Mouse (Mus musculus) right cerebral cortex, postnatal 36 days (tissue): ENCODE data around the gene Efcab3.
"Not testable (repeated sequence)": the region's sequence is repeated elsewhere in the genome, so short reads cannot be mapped to it uniquely, and the experiment has no call there.

Experiments used
- DNase-seq, 2 experiments: peaks; one replicate each; pipeline ENCODE4 v3.0.0; 2022; ENCODE audit warnings: low spot score in 2 of 2, mixed read lengths in 1 of 2

The Efcab3 gene

GRCm38 (mm10) chr11:105063292-105063691 is at the start of gene Efcab3:
Gene Efcab3 (plus strand): TSS chr11:105063592.
- no peak for DNase-seq

- no peak for DNase-seq
Measured at GRCm38 (mm10) chr11:105021071-105021470, 42.3 kb upstream of the Efcab3 start.

GRCm38 (mm10) chr11:105028744-105029348 is 34.5 kb upstream of the Efcab3 start:
- no peak for DNase-seq

- DNase-seq: no peak
Measured at GRCm38 (mm10) chr11:105029525-105029924, 33.9 kb upstream of the Efcab3 start.

- DNase-seq: no peak
Measured at GRCm38 (mm10) chr11:105030229-105030628, 33.2 kb upstream of the Efcab3 start.

- DNase-seq: no peak
Measured at GRCm38 (mm10) chr11:105031103-105031502, 32.3 kb upstream of the Efcab3 start.

- DNase-seq: no peak
Measured at GRCm38 (mm10) chr11:105035081-105035480, 28.3 kb upstream of the Efcab3 start.

- DNase-seq: not testable (repeated sequence)
Measured at GRCm38 (mm10) chr11:105112448-105112847, 49.1 kb downstream of the Efcab3 start.

- DNase-seq: no peak
Measured at GRCm38 (mm10) chr11:105117814-105118213, 54.4 kb downstream of the Efcab3 start.

- no peak for DNase-seq
Measured at GRCm38 (mm10) chr11:105120551-105121061, 57.2 kb downstream of the Efcab3 start.

GRCm38 (mm10) chr11:105121792-105122191 is 58.4 kb downstream of the Efcab3 start:
- DNase-seq: not testable (repeated sequence)

- no peak for DNase-seq
Measured at GRCm38 (mm10) chr11:105123986-105124385, 60.6 kb downstream of the Efcab3 start.

- peak; percentile 71 for DNase-seq
Measured at GRCm38 (mm10) chr11:105125735-105126519, 62.5 kb downstream of the Efcab3 start, which contains the start of gene Mettl2. Gene Mettl2 (plus strand): TSS chr11:105126425.

- no peak for DNase-seq
Measured at GRCm38 (mm10) chr11:105126520-105127029, 63.2 kb downstream of the Efcab3 start.

GRCm38 (mm10) chr11:105135692-105136091 is 72.3 kb downstream of the Efcab3 start:
- DNase-seq: no peak

GRCm38 (mm10) chr11:105137255-105137654 is 73.9 kb downstream of the Efcab3 start:
- DNase-seq: not testable (repeated sequence)

GRCm38 (mm10) chr11:105140512-105140911 is 77.1 kb downstream of the Efcab3 start:
- not testable (repeated sequence) for DNase-seq

- no peak for DNase-seq
Measured at GRCm38 (mm10) chr11:105141115-105141514, 77.7 kb downstream of the Efcab3 start.

- DNase-seq: no peak
Measured at GRCm38 (mm10) chr11:105143564-105143963, 80.2 kb downstream of the Efcab3 start.

- DNase-seq: no peak
Measured at GRCm38 (mm10) chr11:105144084-105144483, 80.7 kb downstream of the Efcab3 start.

GRCm38 (mm10) chr11:105144508-105145210 is 81.3 kb downstream of the Efcab3 start:
- DNase-seq: no peak

- DNase-seq: no peak
Measured at GRCm38 (mm10) chr11:105145211-105145610, 81.8 kb downstream of the Efcab3 start.
